In genomic region chr19:4305491-4306189, GRCm38 (mm10) we compare ENCODE assay signal across 8 mouse cellular contexts. TPM values are rescaled to one million over a fixed set of nuclear protein-coding genes. Genes with fewer than 3 reads are reported as not detected.
DNase-seq lines count a peak whose midpoint lies in the region; ATAC-seq and TF ChIP-seq lines count a peak whose summit lies in the region.

No protein-coding gene starts in this region.

- no peaks in the 10 kb centered on the region for H3K9me3 ChIP-seq in forebrain, embryonic 12.5 days
- H3K9me3 ChIP-seq in hindbrain, embryonic 15.5 days: no peaks in the 10 kb centered on the region
- no peaks in the 10 kb centered on the region for H3K9me3 ChIP-seq in liver, embryonic 14.5 days (ENCODE audit: control insufficient read depth, low read length)
- no peaks in the 10 kb centered on the region for H3K9me3 ChIP-seq in neural tube, embryonic 14.5 days (ENCODE audit: control insufficient read depth, low read length)

- peaks cover 55% of the 10 kb centered on the region for H3K4me1 ChIP-seq in forebrain, embryonic 12.5 days
- H3K4me1 ChIP-seq in hindbrain, embryonic 15.5 days (replicated peaks): peaks cover 59% of the 10 kb centered on the region
- peaks cover 7 to 39% of the 10 kb centered on the region in 2 experiments; a peak in 3 of 4 replicates for H3K4me1 ChIP-seq in liver, embryonic 14.5 days (replicated peaks; ENCODE audit: control insufficient read depth in 2 of 2, insufficient read depth in 2 of 2, low read length in 1 of 2)
- H3K4me1 ChIP-seq in neural tube, embryonic 14.5 days (ENCODE audit: control insufficient read depth, insufficient read depth, low read length): peaks cover 49% of the 10 kb centered on the region

- H3K4me3 ChIP-seq in forebrain, embryonic 12.5 days (replicated peaks): peak overlapping the region; percentile 92
- H3K4me3 ChIP-seq in hindbrain, embryonic 15.5 days: peak overlapping the region; percentile 92
- peak overlapping the region; percentile 96 for H3K4me3 ChIP-seq in liver, embryonic 14.5 days (ENCODE audit: insufficient read depth in 1 of 2, low read depth in 2 of 2, low read length in 2 of 2)
- peak overlapping the region; percentile 95 for H3K4me3 ChIP-seq in neural tube, embryonic 14.5 days (ENCODE audit: low read depth, low read length)

- no peak for TF ChIP-seq EP300 in liver, embryonic 14.5 days (IDR thresholded peaks at IDR 0.05; ENCODE audit: low read depth)

- H3K4me2 ChIP-seq in forebrain, embryonic 12.5 days: peak overlapping the region; percentile 86
- H3K4me2 ChIP-seq in hindbrain, embryonic 15.5 days: peak overlapping the region; percentile 83
- peak overlapping the region; percentile 89 for H3K4me2 ChIP-seq in liver, embryonic 14.5 days (ENCODE audit: low read depth)
- H3K4me2 ChIP-seq in neural tube, embryonic 14.5 days (ENCODE audit: low read depth, low read length): peak overlapping the region; percentile 96

- H3K36me3 ChIP-seq in forebrain, embryonic 12.5 days (replicated peaks): no peaks in the 10 kb centered on the region
- H3K36me3 ChIP-seq in hindbrain, embryonic 15.5 days: no peaks in the 10 kb centered on the region
- no peaks in the 10 kb centered on the region for H3K36me3 ChIP-seq in liver, embryonic 14.5 days (replicated peaks; ENCODE audit: control insufficient read depth, insufficient read depth, low read depth)
- no peaks in the 10 kb centered on the region for H3K36me3 ChIP-seq in neural tube, embryonic 14.5 days (ENCODE audit: control insufficient read depth, insufficient read depth, low read length)

- no peak for TF ChIP-seq CTCF in liver, embryonic 14.5 days (IDR thresholded peaks at IDR 0.05; ENCODE audit: low read depth)

- H3K27me3 ChIP-seq in forebrain, embryonic 12.5 days: no peaks in the 10 kb centered on the region
- no peaks in the 10 kb centered on the region for H3K27me3 ChIP-seq in hindbrain, embryonic 15.5 days
- H3K27me3 ChIP-seq in liver, embryonic 14.5 days (ENCODE audit: control insufficient read depth, insufficient read depth, low read length): no peaks in the 10 kb centered on the region
- no peaks in the 10 kb centered on the region for H3K27me3 ChIP-seq in neural tube, embryonic 14.5 days (ENCODE audit: control insufficient read depth, insufficient read depth, low read length)

- peak; percentile 57 for ATAC-seq in forebrain, embryonic 12.5 days (ENCODE audit: low FRiP score)
- ATAC-seq in hindbrain, embryonic 15.5 days (ENCODE audit: low FRiP score, low read depth): peak; percentile 67
- ATAC-seq in liver, embryonic 14.5 days (ENCODE audit: insufficient read depth): peak; percentile 78
- peak; percentile 60 for ATAC-seq in neural tube, embryonic 14.5 days (ENCODE audit: low read depth)
- ATAC-seq in megakaryocyte-erythroid progenitor cell, adult 5-6 weeks (replicated peaks; ENCODE audit: low FRiP score, low TSS enrichment, poor library complexity, severe bottlenecking): no peak

- H3K9ac ChIP-seq in forebrain, embryonic 12.5 days: peak overlapping the region; percentile 93
- H3K9ac ChIP-seq in hindbrain, embryonic 15.5 days: peak overlapping the region; percentile 92
- peak overlapping the region; percentile 97 for H3K9ac ChIP-seq in liver, embryonic 14.5 days (replicated peaks)
- peak overlapping the region; percentile 98 for H3K9ac ChIP-seq in neural tube, embryonic 14.5 days (replicated peaks; ENCODE audit: low read depth, low read length)

- H3K27ac ChIP-seq in forebrain, embryonic 12.5 days: peak overlapping the region; percentile 80
- H3K27ac ChIP-seq in hindbrain, embryonic 15.5 days (replicated peaks): peak overlapping the region; percentile 86
- peak overlapping the region; percentile 64 for H3K27ac ChIP-seq in liver, embryonic 14.5 days
- peak overlapping the region; percentile 82 for H3K27ac ChIP-seq in neural tube, embryonic 14.5 days (ENCODE audit: low read depth, low read length)

- 1% methylated on average over 47 of the region's 68 CpGs for WGBS in forebrain, embryonic 12.5 days
- under 1% methylated on average over 65 of the region's 68 CpGs for WGBS in hindbrain, embryonic 15.5 days
- under 1% methylated on average over 52 of the region's 68 CpGs for WGBS in liver, embryonic 14.5 days (ENCODE audit: insufficient replicate concordance)
- WGBS in neural tube, embryonic 14.5 days: 0% methylated on average over 44 of the region's 68 CpGs

- peak; percentile 49 for DNase-seq in right cerebral cortex, postnatal 25 days
- no peak for DNase-seq in right cerebral cortex, postnatal 36 days (ENCODE audit: low spot score in 2 of 2)
- peak; percentile 40 for DNase-seq in c-Kit-positive CD71-positive TER-119-positive erythroid progenitor cells, embryonic 14.5 days (ENCODE audit: low spot score)
- peak in 1 of 3 experiments; percentile 39 for DNase-seq in liver, embryonic 14.5 days (ENCODE audit: low read depth in 3 of 3, low spot score in 3 of 3)

RNA-seq across cellular contexts. Expression of gene Grk2, which starts 0.4 kb away (rescaled TPM):
- polyA plus RNA-seq in forebrain, embryonic 12.5 days (2016; fragmentation: Nextera tagmentation; extraction: Ambion mirVana): 18.7 and 19.0 TPM in 2 replicates
- polyA plus RNA-seq in hindbrain, embryonic 15.5 days (2015; fragmentation: Nextera tagmentation; extraction: Ambion mirVana): 25.7 and 31.9 TPM in 2 replicates
- 23.9 and 26.0 TPM in 2 replicates for polyA plus RNA-seq in liver, embryonic 14.5 days (2012; rRNA removed)
- 9.4 and 10.8 TPM in 2 replicates for polyA plus RNA-seq in liver, embryonic 14.5 days (2014; fragmentation: Nextera tagmentation; extraction: Ambion mirVana)
- polyA plus RNA-seq in neural tube, embryonic 14.5 days (2014; fragmentation: Nextera tagmentation; extraction: Ambion mirVana): 33.0 and 34.3 TPM in 2 replicates
- 103 and 118 TPM in 2 replicates for total RNA-seq in megakaryocyte-erythroid progenitor cell, adult 5-6 weeks (2014; fragmentation: Nextera tagmentation)
- 81.8 and 93.1 TPM in 2 replicates for total RNA-seq in megakaryocyte-erythroid progenitor cell, adult 5-6 weeks (2017)

RNA-seq across cellular contexts. Expression of gene Ankrd13d, which starts 22.7 kb away (rescaled TPM):
- 12.6 and 14.2 TPM in 2 replicates for polyA plus RNA-seq in forebrain, embryonic 12.5 days (2016; fragmentation: Nextera tagmentation; extraction: Ambion mirVana)
- polyA plus RNA-seq in hindbrain, embryonic 15.5 days (2015; fragmentation: Nextera tagmentation; extraction: Ambion mirVana): 58.3 and 63.4 TPM in 2 replicates
- 0.93 and 1.3 TPM in 2 replicates for polyA plus RNA-seq in liver, embryonic 14.5 days (2012; rRNA removed)
- 0.45 and 0.66 TPM in 2 replicates for polyA plus RNA-seq in liver, embryonic 14.5 days (2014; fragmentation: Nextera tagmentation; extraction: Ambion mirVana)
- polyA plus RNA-seq in neural tube, embryonic 14.5 days (2014; fragmentation: Nextera tagmentation; extraction: Ambion mirVana): 50.7 and 62.9 TPM in 2 replicates
- 1.0 and 2.2 TPM in 2 replicates for total RNA-seq in megakaryocyte-erythroid progenitor cell, adult 5-6 weeks (2014; fragmentation: Nextera tagmentation)
- 0.61 TPM in 1 of 2 replicates, not detected in the other for total RNA-seq in megakaryocyte-erythroid progenitor cell, adult 5-6 weeks (2017)

RNA-seq across cellular contexts. Expression of gene Ssh3, which starts 36.7 kb away (rescaled TPM):
- polyA plus RNA-seq in forebrain, embryonic 12.5 days (2016; fragmentation: Nextera tagmentation; extraction: Ambion mirVana): 5.6 and 6.1 TPM in 2 replicates
- 15.9 and 18.5 TPM in 2 replicates for polyA plus RNA-seq in hindbrain, embryonic 15.5 days (2015; fragmentation: Nextera tagmentation; extraction: Ambion mirVana)
- polyA plus RNA-seq in liver, embryonic 14.5 days (2012; rRNA removed): 2.8 and 3.5 TPM in 2 replicates
- 1.3 and 1.4 TPM in 2 replicates for polyA plus RNA-seq in liver, embryonic 14.5 days (2014; fragmentation: Nextera tagmentation; extraction: Ambion mirVana)
- 12.2 and 14.0 TPM in 2 replicates for polyA plus RNA-seq in neural tube, embryonic 14.5 days (2014; fragmentation: Nextera tagmentation; extraction: Ambion mirVana)
- total RNA-seq in megakaryocyte-erythroid progenitor cell, adult 5-6 weeks (2014; fragmentation: Nextera tagmentation): 5.9 and 27.6 TPM in 2 replicates
- total RNA-seq in megakaryocyte-erythroid progenitor cell, adult 5-6 weeks (2017): 7.0 and 8.6 TPM in 2 replicates

Comparison
In these comparisons a context has a peak if more than half of its experiments do, and no peak if none do; other contexts are left out.
1. DNase-seq: peak in right cerebral cortex, postnatal 25 days (single experiment) and c-Kit-positive CD71-positive TER-119-positive erythroid progenitor cells, embryonic 14.5 days (single experiment); none in right cerebral cortex, postnatal 36 days (0 of 2).
2. Peak in every context shown above with its lines, with median percentiles within 50 percentile points of each other: H3K27ac ChIP-seq, H3K4me2 ChIP-seq, H3K4me3 ChIP-seq and H3K9ac ChIP-seq.